Mouse (Mus musculus): ENCODE measurements at regions not wholly inside any gene's neighbourhood (a gene's known extent, or its start where the extent isn't known, plus 50 kb on each side); places are given as distances from the start of the nearest gene placed in this dataset.

DNA sequence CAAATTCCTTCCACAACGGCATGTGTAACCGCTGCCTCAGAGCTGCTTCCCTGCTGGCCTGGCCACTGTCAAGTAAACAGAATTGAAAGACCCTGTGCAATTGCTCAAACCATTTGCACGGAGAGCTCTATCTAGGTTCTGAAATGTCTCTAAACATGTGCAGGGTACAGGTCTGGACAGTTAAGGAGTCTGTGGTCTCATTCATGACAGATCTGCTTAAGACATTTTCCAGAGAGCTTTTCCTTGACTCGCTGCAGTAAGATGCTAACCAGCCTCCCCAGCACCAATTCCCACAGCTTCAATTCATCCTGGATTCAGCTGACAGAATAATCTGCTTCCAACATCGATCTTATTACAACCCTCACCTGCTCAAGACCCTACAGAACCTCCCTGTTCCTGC lies 235.1 kb upstream of the Mpped2 start:
- DNase-seq, result no peak

GRCm38 (mm10) chr2:106461021-106461420 lies 232.0 kb upstream of the Mpped2 start:
- DNase-seq, result no peak

DNA sequence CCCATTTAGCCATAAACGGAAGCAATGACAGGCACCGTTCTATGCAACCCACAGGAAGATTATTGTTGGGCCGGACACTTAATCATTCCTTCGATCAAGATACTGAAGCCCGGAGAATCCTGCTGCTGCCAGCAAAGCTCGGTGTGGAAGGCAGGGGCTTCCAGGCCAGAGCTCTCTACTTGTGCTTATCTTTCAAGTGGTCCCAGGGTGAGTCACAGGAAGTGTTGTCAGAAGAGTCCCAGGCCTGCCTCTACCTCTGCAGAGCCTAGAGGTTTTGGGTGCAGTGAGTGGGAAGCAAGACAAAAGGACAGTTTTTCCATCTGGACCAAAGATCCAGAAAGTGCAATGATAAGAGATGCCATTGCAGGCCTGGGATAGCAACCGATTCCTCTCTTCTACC lies 231.6 kb upstream of the Mpped2 start:
- DNase-seq, result no peak

GRCm38 (mm10) chr2:106461973-106462637 lies 231.0 kb upstream of the Mpped2 start:
- no peak for DNase-seq

DNA sequence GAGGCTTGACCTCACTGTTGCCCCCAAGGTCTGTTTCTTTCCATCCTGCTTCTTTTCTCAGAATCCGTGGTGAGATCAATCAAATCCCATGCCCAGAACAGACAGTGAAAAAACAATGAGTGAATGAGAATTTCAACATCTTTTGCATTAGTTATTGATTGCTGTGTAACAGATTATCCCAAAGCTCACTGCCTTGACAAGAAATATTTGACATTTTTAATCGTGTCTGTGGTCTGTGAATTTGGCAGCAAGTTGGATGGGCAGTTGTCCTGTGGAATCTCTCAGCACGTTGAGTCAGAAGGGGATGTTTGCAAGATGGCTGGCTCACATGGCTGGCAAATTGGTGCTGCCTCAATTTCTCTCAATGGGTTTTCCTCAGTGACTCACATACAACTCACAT lies 228.0 kb upstream of the Mpped2 start:
- no peak for DNase-seq

- no peak for DNase-seq
Measured at GRCm38 (mm10) chr2:106465831-106466230, 227.2 kb upstream of the Mpped2 start.

DNA sequence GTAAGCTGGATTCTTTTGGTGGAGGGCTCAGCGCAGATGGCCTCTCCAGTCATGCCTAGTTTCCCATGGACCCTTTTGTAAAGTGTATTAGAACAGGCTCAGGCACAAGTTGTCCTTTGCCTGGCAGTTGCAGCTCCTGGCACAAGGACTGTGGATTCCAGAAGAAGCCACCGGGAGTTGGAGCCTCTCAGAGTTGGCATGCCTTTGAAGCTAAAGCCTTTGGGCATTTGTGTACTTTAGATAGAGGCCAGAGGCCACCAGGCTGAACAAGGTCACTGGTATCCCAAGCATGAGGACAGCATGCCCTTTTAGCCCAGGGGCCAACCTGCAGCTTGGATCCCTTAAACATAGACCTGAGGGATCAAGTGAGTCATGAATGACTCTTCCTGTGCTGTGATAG lies 223.9 kb upstream of the Mpped2 start:
- no peak for DNase-seq

GRCm38 (mm10) chr2:106473458-106473857 lies 219.6 kb upstream of the Mpped2 start:
- no peak for DNase-seq

- DNase-seq, result no peak
Measured at GRCm38 (mm10) chr2:106477991-106478390, 215.1 kb upstream of the Mpped2 start.

DNA sequence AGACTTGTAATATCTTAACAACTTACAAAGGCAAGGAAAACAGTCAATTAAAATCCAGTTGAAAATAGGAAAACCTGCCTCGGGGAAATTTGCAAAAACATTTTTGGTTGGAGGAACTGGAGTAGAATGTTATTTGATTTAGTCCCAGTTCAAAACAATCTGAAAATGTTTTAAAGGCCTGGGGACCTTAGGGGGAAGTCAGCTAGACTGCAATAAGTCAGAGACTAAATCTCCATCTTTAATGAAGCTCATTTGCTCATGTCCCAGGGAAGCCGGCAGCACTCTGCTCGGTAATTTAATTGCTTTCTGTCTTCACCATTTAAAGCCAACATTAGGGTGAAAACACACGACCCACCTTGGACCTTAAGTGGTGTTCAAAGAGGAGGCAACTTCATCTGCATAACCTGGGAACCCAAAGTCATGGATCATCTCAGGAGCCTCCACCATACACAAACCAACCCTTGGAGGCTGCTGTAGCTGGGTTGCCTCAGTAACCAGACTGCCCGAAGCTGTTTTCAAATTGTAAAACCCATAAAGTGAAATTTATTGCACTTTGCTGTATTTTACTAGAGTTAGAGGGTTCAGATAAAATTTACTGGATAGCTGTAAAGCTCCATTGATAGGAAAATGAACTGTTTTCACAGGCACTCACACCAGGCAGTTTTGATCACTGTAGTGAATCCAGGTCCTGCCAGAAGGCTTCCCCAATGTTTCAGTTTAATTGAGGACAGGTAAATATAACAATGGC lies 205.6 kb upstream of the Mpped2 start:
- DNase-seq, result no peak

DNA sequence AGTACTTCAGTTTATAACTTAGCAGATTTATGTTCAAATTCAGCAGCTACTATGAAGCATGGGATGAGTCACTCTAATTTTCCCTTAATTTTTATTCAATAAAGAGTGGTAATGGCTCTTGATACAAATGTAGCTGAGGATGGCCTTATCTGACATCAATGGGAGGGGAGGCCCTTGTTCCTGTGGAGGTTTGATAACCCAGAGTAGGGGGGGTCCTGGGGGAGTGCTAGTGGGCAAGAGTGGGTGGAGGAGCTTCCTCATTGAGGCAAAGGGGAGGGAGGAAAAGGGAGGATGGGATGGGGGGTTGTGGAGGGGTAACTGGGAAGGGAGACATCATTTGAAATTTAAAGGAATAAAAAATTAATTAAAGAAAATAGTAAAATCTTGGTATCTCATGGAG lies 194.3 kb upstream of the Mpped2 start:
- DNase-seq, result no peak

- DNase-seq, result no peak
Measured at GRCm38 (mm10) chr2:106499227-106499928, 193.7 kb upstream of the Mpped2 start.

GRCm38 (mm10) chr2:106504933-106505420 lies 188.1 kb upstream of the Mpped2 start:
- DNase-seq, result no peak

- no peak for DNase-seq
Measured at GRCm38 (mm10) chr2:106511889-106512288, 181.2 kb upstream of the Mpped2 start.

DNA sequence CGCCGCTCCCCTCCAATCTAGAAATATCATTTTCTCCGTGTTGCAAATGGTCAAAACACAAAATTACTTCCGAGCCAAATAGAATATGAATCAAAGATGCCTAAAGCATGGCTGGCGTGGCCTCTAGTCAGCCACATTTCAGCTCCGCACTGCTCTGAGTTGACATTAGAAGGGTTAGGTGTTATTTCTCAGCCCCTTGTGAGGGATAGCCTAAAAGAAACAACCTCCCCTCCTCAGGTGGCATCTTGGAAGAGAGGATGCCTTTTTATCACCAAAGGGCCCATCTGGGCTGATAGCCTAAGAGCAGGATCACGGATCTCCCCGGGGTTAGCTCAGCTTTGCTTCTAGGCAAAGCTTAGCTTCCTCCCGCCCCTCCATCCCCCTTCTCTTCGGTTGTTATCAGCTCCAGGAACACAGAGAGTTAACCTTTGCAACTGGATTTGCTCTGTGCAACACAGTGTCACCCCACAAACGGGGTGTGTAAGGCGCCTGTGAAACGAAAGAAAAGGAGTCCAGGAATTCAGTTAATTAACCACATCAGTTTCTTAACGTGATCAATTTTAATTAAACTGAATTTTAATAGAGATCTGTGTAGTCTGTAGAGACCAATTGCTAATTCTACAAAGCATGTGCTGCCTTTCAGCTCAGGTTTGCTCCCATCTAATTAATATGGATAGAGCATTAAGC lies 180.6 kb upstream of the Mpped2 start:
- no peak for DNase-seq

DNA sequence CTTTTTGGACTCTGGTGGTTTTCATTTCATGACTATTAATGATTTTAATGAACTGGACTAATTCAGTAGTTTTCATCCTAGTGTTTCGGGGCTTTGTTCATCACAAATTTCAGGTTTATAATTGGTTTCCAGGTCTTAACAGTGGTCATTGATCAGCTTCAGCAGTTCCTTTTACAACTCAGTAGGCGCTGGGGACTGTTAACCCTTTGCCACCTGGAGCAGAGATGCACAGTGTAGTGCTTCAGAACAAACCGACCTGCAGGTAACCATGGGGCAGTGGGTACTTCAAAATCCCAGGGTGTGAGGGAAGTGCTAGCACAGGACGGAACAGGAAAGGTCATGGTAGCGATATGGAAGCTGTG lies 180.1 kb upstream of the Mpped2 start:
- DNase-seq, result no peak

DNA sequence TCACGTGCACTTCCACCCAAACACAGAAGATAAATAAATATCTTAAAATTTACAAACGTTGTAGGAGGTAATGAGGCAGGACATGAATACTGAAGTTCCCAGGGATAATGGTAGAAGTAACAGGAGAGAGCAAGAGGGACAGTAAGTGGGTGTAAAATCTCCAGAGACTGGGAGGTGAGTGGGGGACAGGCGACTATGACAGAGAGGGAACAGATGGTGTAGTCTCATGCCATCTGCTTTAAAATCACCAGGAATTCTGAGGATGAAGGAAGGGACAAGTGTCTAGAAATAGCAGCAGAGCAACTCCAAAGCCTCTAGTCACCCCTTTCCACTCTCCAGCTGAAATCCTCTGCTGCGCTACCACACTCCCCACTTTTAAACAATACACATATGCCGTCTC lies 175.8 kb upstream of the Mpped2 start:
- no peak for DNase-seq

GRCm38 (mm10) chr2:106522961-106523360 lies 170.1 kb upstream of the Mpped2 start:
- DNase-seq, result no peak

- DNase-seq, result no peak
Measured at GRCm38 (mm10) chr2:106527008-106527407, 166.1 kb upstream of the Mpped2 start.

DNA sequence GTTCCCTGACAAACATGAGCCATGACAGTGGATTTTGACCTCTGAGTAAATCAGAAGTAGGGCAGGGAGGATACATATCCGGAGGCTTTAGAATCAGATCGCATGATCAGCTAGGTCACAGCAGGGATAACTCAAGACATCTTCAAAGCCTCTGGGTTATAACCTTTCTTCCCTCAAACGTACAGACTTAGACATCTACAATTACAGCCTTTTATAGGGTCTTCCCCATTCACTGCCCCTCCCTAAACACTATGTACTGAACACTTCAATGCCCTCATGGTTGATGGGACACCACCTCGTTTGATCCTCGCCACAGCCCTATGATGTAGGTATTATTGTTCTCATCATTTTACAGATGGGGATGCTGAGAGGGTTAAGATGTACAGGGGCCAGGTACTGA lies 163.8 kb upstream of the Mpped2 start:
- no peak for DNase-seq

GRCm38 (mm10) chr2:106529746-106530145 lies 163.3 kb upstream of the Mpped2 start:
- DNase-seq, result no peak

GRCm38 (mm10) chr2:106538329-106538728 lies 154.7 kb upstream of the Mpped2 start:
- DNase-seq, result no peak

DNA sequence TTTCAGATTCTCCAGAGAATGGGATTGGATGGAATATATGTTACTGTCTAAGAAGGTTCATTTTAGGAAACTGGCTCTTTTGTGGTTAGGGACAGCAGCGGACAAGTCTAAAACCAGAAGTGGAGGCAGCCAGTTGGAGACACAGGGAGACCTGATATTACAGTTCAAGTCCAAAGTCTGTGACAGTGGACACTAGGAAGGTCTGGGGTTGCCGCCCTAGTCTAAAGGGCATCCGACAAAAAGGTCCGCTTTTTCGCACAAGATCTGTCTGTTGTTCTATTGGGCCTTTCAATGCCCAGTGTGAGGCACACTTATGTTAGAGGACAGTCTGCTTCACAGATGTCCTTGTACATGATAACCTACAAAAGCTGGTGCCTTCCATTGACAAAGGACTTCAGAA lies 152.9 kb upstream of the Mpped2 start:
- DNase-seq, result no peak

All from right cerebral cortex, postnatal 4 days (tissue).